Mouse (Mus musculus): ENCODE data around the gene Cdkn1b. TPM values are rescaled to one million over a fixed set of nuclear protein-coding genes. Genes with fewer than 3 reads are reported as not detected.
A peak's percentile ranks its signal among the peaks of the same experiment; 100 is the strongest.

Cdkn1b gene
- 10 to 100 TPM; 42.0 to 42.4 TPM for total RNA-seq (2021)
- long read RNA-seq, experiment 1, full-length matches to known transcripts = 1 of 2 reads
- long read RNA-seq, experiment 1, partial matches to known transcripts = 1 of 2 reads
- long read RNA-seq, experiment 1, other reads (novel, unspliced or antisense) = 0 of 2 reads
- long read RNA-seq, experiment 2, partial matches to known transcripts = 0 of 2 reads
- long read RNA-seq, experiment 2, other reads (novel, unspliced or antisense) = 1 of 2 reads

- intact Hi-C loops (cut with DNase I; ENCODE audit: low total_unique reads) = no loop called here
- DNase-seq = peak; percentile 91
Measured at GRCm38 (mm10) chr6:134920190-134921013, at the start of gene Cdkn1b. TSS of gene Cdkn1b (plus strand) at chr6:134920401.

GRCm38 (mm10) chr6:134870887-134871286 is 49.3 kb upstream of the Cdkn1b start:
- intact Hi-C loops (cut with DNase I; ENCODE audit: low total_unique reads) = loop anchor here (5.0 kb wide), 1 partner anchor 76 kb away; no protein-coding TSS in a partner anchor
- DNase-seq = no peak

- no peak for DNase-seq
- intact Hi-C loops (cut with DNase I; ENCODE audit: low total_unique reads) = loop anchor here (5.0 kb wide), 1 partner anchor 75 kb away; no protein-coding TSS in a partner anchor
Measured at GRCm38 (mm10) chr6:134872236-134872635, 48.0 kb upstream of the Cdkn1b start.

GRCm38 (mm10) chr6:134873018-134873417 is 47.2 kb upstream of the Cdkn1b start:
- DNase-seq = no peak
- intact Hi-C loops (cut with DNase I; ENCODE audit: low total_unique reads) = loop anchor here (5.0 kb wide), 1 partner anchor 74 kb away; no protein-coding TSS in a partner anchor

GRCm38 (mm10) chr6:134876795-134877194 is 43.4 kb upstream of the Cdkn1b start:
- intact Hi-C loops (cut with DNase I; ENCODE audit: low total_unique reads) = no loop called here
- DNase-seq = no peak

- intact Hi-C loops (cut with DNase I; ENCODE audit: low total_unique reads) = no loop called here
- no peak for DNase-seq
Measured at GRCm38 (mm10) chr6:134877276-134877675, 42.9 kb upstream of the Cdkn1b start.

GRCm38 (mm10) chr6:134877892-134878291 is 42.3 kb upstream of the Cdkn1b start:
- intact Hi-C loops (cut with DNase I; ENCODE audit: low total_unique reads) = no loop called here
- DNase-seq = no peak

GRCm38 (mm10) chr6:134879556-134879955 is 40.6 kb upstream of the Cdkn1b start:
- intact Hi-C loops (cut with DNase I; ENCODE audit: low total_unique reads) = no loop called here
- DNase-seq = no peak

GRCm38 (mm10) chr6:134880046-134880445 is 40.2 kb upstream of the Cdkn1b start:
- DNase-seq = no peak
- intact Hi-C loops (cut with DNase I; ENCODE audit: low total_unique reads) = no loop called here

- no peak for DNase-seq
- intact Hi-C loops (cut with DNase I; ENCODE audit: low total_unique reads) = no loop called here
Measured at GRCm38 (mm10) chr6:134883661-134884060, 36.5 kb upstream of the Cdkn1b start.

- intact Hi-C loops (cut with DNase I; ENCODE audit: low total_unique reads) = no loop called here
- DNase-seq = no peak
Measured at GRCm38 (mm10) chr6:134885515-134885914, 34.7 kb upstream of the Cdkn1b start.

- no peak for DNase-seq
- intact Hi-C loops (cut with DNase I; ENCODE audit: low total_unique reads) = no loop called here
Measured at GRCm38 (mm10) chr6:134886475-134886874, 33.7 kb upstream of the Cdkn1b start.

- intact Hi-C loops (cut with DNase I; ENCODE audit: low total_unique reads) = no loop called here
Measured at GRCm38 (mm10) chr6:134887008-134887407, 33.2 kb upstream of the Cdkn1b start.

GRCm38 (mm10) chr6:134887711-134888449 is 32.3 kb upstream of the Cdkn1b start:
- DNase-seq = no peak
- intact Hi-C loops (cut with DNase I; ENCODE audit: low total_unique reads) = no loop called here

More at GRCm38 (mm10) chr6:134887008-134887407, 33.2 kb upstream of the Cdkn1b start:
- no peak for DNase-seq

- intact Hi-C loops (cut with DNase I; ENCODE audit: low total_unique reads) = no loop called here
- no peak for DNase-seq
Measured at GRCm38 (mm10) chr6:134888563-134889017, 31.6 kb upstream of the Cdkn1b start.

GRCm38 (mm10) chr6:134889763-134890162 is 30.4 kb upstream of the Cdkn1b start:
- intact Hi-C loops (cut with DNase I; ENCODE audit: low total_unique reads) = no loop called here
- no peak for DNase-seq

- intact Hi-C loops (cut with DNase I; ENCODE audit: low total_unique reads) = no loop called here
- DNase-seq = no peak
Measured at GRCm38 (mm10) chr6:134890436-134890835, 29.8 kb upstream of the Cdkn1b start.

- DNase-seq = no peak
Measured at GRCm38 (mm10) chr6:134896570-134897436, 23.4 kb upstream of the Cdkn1b start.

More at GRCm38 (mm10) chr6:134896570-134897436, 23.4 kb upstream of the Cdkn1b start:
- intact Hi-C loops (cut with DNase I; ENCODE audit: low total_unique reads) = no loop called here
